Mouse (Mus musculus) layer of hippocampus, postnatal 25 days (tissue): ENCODE measurements around the gene Rnf169. TPM values are rescaled to one million over a fixed set of nuclear protein-coding genes. Genes with fewer than 3 reads are reported as not detected.
"Not testable (repeated sequence)": the region's sequence is repeated elsewhere in the genome, so short reads cannot be mapped to it uniquely, and the experiment has no call there.

Experiments
- DNase-seq, 2 experiments: peaks; one replicate each; pipeline ENCODE4 v3.0.0; 2022; ENCODE audit warnings: mixed read lengths in 2 of 2, low spot score in 1 of 2; ENCODE audit errors: extremely low spot score in 1 of 2
- total RNA-seq, 2 experiments: library from RNA; stranded (reverse); gene quantifications; 2 replicates each; pipeline ENCODE4 v1.2.3; 2021

The Rnf169 gene
- total RNA-seq, 2 experiments from 2014 or later: 24.0 to 25.5 TPM

DNA sequence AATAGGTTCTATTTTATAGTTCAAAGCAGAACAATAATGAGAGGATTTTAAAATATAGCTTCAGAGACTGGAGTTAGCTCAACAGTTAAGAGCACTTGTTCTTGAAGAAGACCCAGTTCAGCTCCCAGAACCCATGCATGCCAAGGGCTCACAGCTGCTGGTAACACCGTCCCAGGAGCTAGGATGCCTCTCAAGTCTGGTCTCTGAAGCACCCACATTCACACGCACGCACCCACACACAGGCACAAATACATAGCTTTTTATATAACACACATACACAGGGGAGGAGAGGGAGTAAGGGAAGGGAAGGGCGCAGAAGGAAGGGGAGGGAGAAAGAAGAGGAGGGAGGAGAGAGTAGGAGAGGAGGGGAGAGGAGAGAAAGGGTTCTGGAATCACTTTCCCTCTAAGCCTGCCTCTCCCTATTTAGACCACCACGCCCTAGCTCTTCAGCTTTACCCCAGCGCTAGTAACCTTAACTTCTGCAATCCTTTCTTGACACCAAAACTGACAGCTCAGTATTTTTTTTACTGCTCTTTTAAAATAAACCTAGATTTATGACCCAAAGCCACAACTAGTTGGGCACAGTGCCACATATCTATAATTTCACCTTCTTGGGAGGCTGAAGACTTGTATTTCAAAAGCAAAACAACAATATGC, 26.7 kb downstream of the Rnf169 start:
- no peak for DNase-seq

- DNase-seq: peak in 1 of 2 experiments; percentile 53
Measured at GRCm38 (mm10) chr7:99947329-99947728, 32.9 kb downstream of the Rnf169 start.

DNA sequence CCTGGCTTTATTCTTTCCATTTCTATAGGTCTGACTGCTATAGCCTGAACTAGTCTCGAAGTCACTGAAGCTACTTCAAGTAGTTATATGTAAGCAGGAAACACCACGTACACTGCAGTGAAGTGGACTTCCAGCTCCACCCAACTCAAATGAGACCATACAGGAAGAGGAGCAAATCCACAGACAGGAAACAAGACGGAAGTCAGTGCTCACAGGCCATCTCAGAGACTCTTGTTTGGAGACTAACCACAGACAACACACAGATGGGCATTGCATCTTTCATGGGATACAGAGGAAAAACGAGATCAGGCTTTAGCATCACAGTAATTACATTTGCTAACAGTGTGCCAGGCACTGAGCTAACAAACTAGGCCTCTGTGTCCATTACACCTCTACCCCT, 33.9 kb downstream of the Rnf169 start:
- DNase-seq: no peak

DNA sequence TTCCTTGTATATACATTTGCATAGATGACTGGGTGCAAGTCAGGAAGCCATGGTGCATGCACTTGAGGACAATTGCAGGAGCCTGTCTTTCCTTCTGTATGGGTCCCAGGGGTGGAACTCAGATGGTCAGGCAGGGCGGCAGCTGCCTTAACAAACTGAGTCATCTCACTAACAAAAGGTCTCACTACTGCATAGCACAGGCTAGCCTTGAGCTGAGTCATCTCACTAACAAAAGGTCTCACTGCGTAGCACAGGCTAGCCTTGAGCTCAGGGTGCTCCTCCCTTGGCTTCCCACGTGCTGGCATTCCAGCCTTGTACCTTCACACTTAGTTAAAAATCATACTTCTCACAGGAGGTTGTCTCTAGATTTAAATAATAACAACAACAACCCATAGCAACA, 34.3 kb downstream of the Rnf169 start:
- DNase-seq: no peak

GRCm38 (mm10) chr7:99945012-99945411, 35.2 kb downstream of the Rnf169 start:
- not testable (repeated sequence) for DNase-seq

DNA sequence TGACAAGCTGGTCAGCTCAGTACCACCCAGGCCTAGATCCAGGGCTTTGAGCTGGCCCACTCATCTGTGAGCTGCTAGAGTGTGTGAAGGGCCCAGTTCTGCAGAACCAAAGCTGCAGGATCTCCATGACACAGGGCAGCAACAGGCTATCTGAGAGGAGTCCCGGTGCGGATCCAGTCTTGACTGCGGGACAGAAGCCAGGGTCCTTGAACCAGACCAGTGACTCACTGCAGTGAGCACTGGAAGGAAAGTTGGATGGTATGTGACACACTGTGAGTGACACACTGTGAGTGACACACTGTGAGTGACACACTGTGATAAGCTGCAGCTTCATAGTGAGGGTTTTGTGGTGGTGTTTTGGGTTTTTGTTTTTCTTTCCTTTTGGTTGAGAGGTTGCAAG, 35.7 kb downstream of the Rnf169 start:
- no peak for DNase-seq

- DNase-seq: no peak
Measured at GRCm38 (mm10) chr7:99940669-99941068, 39.6 kb downstream of the Rnf169 start.

DNA sequence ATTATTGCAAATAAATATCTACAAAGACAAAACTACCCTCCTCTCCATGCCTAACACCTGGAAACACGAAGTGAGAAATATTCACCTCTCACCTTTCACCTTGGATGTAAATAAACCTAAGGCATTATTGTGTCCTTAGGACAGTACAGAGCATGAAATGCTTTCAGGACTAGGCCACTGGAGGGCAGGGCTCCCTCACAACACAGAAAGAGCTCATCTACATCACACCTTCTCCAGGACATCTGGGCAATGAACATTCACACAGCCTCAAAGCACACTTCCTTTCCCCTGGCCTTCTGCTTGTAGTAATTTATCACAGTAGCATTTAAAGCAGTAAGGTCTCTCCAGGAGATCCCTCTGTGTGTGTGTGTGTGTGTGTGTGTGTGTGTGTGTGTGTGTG, 44.5 kb downstream of the Rnf169 start:
- no peak for DNase-seq

DNA sequence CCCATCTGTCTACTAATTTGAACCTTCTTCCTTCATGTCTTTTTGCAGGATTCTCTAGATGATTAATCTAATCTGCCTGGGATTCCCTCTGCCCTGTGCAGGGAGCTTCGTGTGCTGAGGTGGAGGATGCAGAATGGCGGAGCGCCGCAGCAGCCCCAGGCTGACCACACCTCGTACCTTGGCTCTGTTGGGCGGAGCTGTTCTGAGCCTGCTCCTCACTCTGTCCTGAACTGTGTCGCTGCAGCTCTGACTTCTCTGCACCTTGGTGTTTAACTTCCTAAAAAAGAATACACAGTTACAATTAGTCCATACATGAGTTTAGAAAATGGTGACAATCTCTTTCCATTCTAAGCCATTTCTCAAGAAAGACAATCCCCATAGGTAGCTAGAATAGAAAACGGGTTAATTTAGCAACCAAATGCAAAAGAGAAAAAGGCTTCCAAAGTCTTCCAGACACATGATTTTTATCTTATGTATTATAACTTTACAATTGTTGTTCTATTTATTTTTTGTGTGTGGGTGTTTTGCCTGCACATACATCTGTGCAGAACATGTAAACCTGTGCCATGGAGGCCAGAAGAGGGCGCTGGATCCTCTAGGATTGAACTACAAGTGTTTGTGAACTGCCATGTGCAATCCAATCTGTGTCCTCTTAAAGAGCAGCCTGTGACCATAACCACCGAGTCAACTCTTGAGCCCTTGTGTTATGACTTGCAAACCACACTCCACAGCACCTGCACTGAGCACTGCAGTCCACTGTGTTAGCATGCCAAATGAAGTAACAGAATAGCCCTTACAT, 53.1 kb downstream of the Rnf169 start:
- DNase-seq: peak; percentile 58 to 85

GRCm38 (mm10) chr7:99920416-99920815, 59.8 kb downstream of the Rnf169 start:
- DNase-seq: no peak

GRCm38 (mm10) chr7:99919971-99920370, 60.3 kb downstream of the Rnf169 start:
- no peak for DNase-seq

DNA sequence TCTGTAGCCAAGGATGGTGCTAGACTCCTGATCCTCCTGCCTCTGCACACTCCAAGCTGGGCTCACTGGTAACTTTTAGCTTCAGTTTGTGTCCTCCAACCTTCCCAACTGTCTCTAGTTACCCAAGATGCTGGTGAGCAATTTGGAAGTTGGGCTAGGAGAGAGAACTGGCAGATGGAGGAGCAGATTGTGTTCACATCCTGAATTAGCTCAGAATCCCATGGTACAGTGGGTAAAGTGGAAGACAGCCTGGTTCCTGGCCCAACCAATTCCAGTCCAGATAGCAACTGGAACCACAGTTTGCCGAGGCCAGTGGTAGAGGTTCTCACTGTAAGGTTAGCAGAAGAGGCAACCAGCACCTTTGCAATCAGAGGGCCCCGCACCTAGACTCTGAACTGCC, 61.1 kb downstream of the Rnf169 start:
- peak; percentile 22 to 30 for DNase-seq

GRCm38 (mm10) chr7:99917320-99917844, 62.9 kb downstream of the Rnf169 start:
- peak; percentile 33 to 52 for DNase-seq

DNA sequence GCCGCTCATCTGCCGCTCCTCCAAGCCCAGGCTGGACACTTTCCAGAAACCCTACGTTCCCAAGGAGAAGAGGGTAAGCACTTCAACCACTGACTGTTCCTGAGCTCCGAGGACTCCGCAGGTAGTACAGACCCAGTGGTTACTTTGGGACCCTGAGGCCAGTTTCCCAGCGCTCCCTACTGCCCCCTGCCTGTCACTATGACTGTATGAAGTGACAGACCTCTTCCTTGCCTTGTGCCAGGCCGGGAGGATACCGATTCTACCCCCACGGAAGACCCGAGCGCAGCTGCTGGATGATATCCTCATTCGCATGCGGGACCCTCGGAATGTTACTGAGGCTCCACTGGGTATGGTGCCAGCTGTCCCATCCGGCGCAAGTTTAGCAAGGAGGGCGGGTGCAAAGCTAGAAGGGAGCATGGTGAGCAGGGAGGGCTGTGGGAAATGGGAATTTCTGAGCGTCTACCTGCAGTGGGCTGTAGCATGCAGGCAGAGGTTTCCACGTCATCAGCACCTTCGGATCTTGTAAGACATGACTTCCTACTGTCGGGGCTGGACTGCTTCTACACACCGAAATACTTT, 63.4 kb downstream of the Rnf169 start:
- peak; percentile 49 to 63 for DNase-seq

- DNase-seq: no peak
Measured at GRCm38 (mm10) chr7:99915511-99915910, 64.7 kb downstream of the Rnf169 start.

GRCm38 (mm10) chr7:99914316-99914715, 65.9 kb downstream of the Rnf169 start:
- no peak for DNase-seq

DNA sequence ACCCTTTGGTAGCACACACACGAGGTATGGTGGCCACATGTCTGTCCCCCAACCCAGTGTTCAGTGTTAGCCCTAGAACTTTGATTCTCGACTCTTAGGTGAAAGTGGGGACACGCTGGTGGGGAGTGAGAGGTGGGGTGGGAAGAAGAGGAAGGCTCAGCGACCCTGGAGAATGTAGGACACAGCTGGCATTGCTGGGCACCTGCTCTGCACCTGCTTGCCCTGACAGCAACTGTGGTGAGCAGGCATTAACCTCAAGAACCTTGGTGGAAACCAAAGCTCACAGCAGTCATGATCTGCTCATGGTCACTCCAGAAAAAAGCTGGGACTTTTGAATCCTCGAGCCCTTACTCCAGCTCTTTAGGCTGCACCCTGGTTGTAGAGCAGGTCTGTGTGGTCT, 69.2 kb downstream of the Rnf169 start:
- no peak for DNase-seq

GRCm38 (mm10) chr7:99907463-99907862, 72.8 kb downstream of the Rnf169 start:
- DNase-seq: no peak

DNA sequence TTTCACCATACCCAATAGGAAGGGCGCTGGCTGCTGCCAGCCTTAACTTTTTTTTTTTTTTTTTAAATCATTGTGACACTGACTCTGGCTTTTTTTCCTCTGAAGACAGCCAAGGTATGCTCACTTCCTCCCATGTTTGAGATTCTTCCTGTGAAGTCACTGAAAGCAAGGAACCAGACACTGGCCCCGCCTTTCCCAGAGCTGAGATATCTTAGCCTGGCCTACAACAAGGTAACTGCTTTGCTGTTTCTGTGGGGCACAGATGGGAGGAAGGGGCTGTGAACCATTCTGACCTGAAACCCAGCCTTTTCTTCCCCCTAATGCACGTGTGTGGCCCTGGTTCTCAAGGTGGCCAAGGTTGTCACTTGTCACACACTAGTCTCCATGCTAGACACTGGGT, 73.9 kb downstream of the Rnf169 start:
- DNase-seq: no peak

- DNase-seq: no peak
Measured at GRCm38 (mm10) chr7:99904421-99905005, 75.7 kb downstream of the Rnf169 start.
